10 mouse cellular contexts compared by ENCODE assay signal in the genomic region with DNA sequence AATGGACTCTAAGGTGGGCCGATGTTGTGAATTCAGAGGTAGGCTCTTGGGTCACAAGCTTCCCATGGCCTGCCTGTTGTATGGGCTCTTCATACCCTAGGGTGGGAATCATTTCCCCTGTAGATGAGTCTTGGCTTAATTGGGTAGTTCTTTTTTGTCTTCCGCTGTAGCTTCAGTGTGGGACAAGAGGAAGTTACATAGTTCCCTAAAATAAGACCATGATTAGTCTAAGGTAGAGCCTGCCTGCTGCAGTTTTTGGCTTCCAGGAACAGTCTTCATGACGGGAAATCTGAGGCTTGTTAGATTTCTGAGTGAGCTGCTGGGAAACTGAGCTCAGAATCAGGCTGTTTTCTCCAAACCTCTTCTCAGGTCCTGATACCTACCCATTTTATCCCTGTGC. TPM values are rescaled to one million over a fixed set of nuclear protein-coding genes. Genes with fewer than 3 reads are reported as not detected.
DNase-seq lines count a peak whose midpoint lies in the region; ATAC-seq and TF ChIP-seq lines count a peak whose summit lies in the region.
"Had no signal": no experiment of that assay in that cellular context is flagged by ENCODE, and none has a peak within 500 bp of the region (broad histone marks: within the 10 kb centered on the region; RNA-seq: fewer than 3 reads in every experiment).

No protein-coding gene starts in this region.

- no peak for TF ChIP-seq CTCF in gastrocnemius, adult 2 months (IDR thresholded peaks at IDR 0.05)

- peak overlapping the region; percentile 17; the same call in 1 of the 2 replicates for H3K4me3 ChIP-seq in gastrocnemius, adult 2 months
- peak overlapping the region; percentile 90; the same call in 1 of the 2 replicates for H3K4me3 ChIP-seq in liver, embryonic 11.5 days (ENCODE audit: low read depth, low read length)
- no peak overlapping the region for H3K4me3 ChIP-seq in embryonic facial prominence, embryonic 13.5 days
- no peak overlapping the region for H3K4me3 ChIP-seq in kidney, embryonic 14.5 days (ENCODE audit: low read length)

- 82% methylated on average over 3 of the region's 3 CpGs for WGBS in liver, embryonic 11.5 days
- WGBS in embryonic facial prominence, embryonic 13.5 days: 91% methylated on average over 3 of the region's 3 CpGs
- 92% methylated on average over 3 of the region's 3 CpGs for WGBS in kidney, embryonic 14.5 days

- peak overlapping the region; percentile 89 for H3K9ac ChIP-seq in liver, embryonic 11.5 days (ENCODE audit: low read depth, low read length)
- H3K9ac ChIP-seq in embryonic facial prominence, embryonic 13.5 days: no peak overlapping the region
- no peak overlapping the region; the same call in 1 of the 2 replicates for H3K9ac ChIP-seq in kidney, embryonic 14.5 days (ENCODE audit: low read depth, low read length)

- DNase-seq in gastrocnemius, adult 2 months: no peak
- no peak for DNase-seq in gastrocnemius, adult 18-20 months (ENCODE audit: low spot score)
- no peak for DNase-seq in liver, embryonic 11.5 days (ENCODE audit: low spot score)
- DNase-seq in liver: no peak
- DNase-seq in frontal cortex, adult 2 months (ENCODE audit: extremely low spot score in 1 of 2, low spot score in 1 of 2): no peak
- DNase-seq: B cell, adult 2 months; kidney, adult 18-20 months had no signal

- no peaks in the 10 kb centered on the region for H3K9me3 ChIP-seq in liver, embryonic 11.5 days (ENCODE audit: control insufficient read depth, low read length)
- no peaks in the 10 kb centered on the region for H3K9me3 ChIP-seq in embryonic facial prominence, embryonic 13.5 days
- H3K9me3 ChIP-seq in kidney, embryonic 14.5 days (ENCODE audit: control insufficient read depth, low read length): no peaks in the 10 kb centered on the region

- ATAC-seq in liver, embryonic 11.5 days (replicated peaks; ENCODE audit: low FRiP score): no peak
- ATAC-seq in embryonic facial prominence, embryonic 13.5 days (ENCODE audit: insufficient number of reproducible peaks, insufficient read depth, low FRiP score, low TSS enrichment, low read depth): no peak
- peak; percentile 30 for ATAC-seq in megakaryocyte progenitor cell, adult 5-6 weeks (replicated peaks; ENCODE audit: poor library complexity)
- ATAC-seq in kidney, embryonic 14.5 days (ENCODE audit: low FRiP score, low TSS enrichment): no peak

- no peaks in the 10 kb centered on the region for H3K27me3 ChIP-seq in liver, embryonic 11.5 days (replicated peaks; ENCODE audit: control insufficient read depth, insufficient read depth, low read length)
- H3K27me3 ChIP-seq in embryonic facial prominence, embryonic 13.5 days: no peaks in the 10 kb centered on the region
- no peaks in the 10 kb centered on the region for H3K27me3 ChIP-seq in kidney, embryonic 14.5 days (ENCODE audit: control insufficient read depth, insufficient read depth, low read length)

- peaks cover 15% of the 10 kb centered on the region for H3K4me1 ChIP-seq in liver, embryonic 11.5 days (replicated peaks; ENCODE audit: control insufficient read depth, insufficient read depth, low read length)
- peaks cover 20% of the 10 kb centered on the region for H3K4me1 ChIP-seq in embryonic facial prominence, embryonic 13.5 days
- peaks cover 9% of the 10 kb centered on the region for H3K4me1 ChIP-seq in kidney, embryonic 14.5 days (ENCODE audit: control insufficient read depth, insufficient read depth, low read length)

- peaks cover 29% of the 10 kb centered on the region for H3K36me3 ChIP-seq in liver, embryonic 11.5 days (ENCODE audit: control insufficient read depth, insufficient read depth, low read length)
- peaks cover 55% of the 10 kb centered on the region for H3K36me3 ChIP-seq in embryonic facial prominence, embryonic 13.5 days
- peaks cover 47% of the 10 kb centered on the region for H3K36me3 ChIP-seq in kidney, embryonic 14.5 days (ENCODE audit: control insufficient read depth, insufficient read depth, low read length)

- peak overlapping the region; percentile 31; the same call in 1 of the 2 replicates for H3K27ac ChIP-seq in gastrocnemius, adult 2 months
- H3K27ac ChIP-seq in liver, embryonic 11.5 days (ENCODE audit: low read depth, low read length): peak overlapping the region; percentile 70; the same call in 1 of the 2 replicates
- no peak overlapping the region for H3K27ac ChIP-seq in embryonic facial prominence, embryonic 13.5 days
- no peak overlapping the region for H3K27ac ChIP-seq in kidney, embryonic 14.5 days (ENCODE audit: low read depth, low read length)

- peak overlapping the region; percentile 96 for H3K4me2 ChIP-seq in liver, embryonic 11.5 days
- H3K4me2 ChIP-seq in embryonic facial prominence, embryonic 13.5 days: peak overlapping the region; percentile 95; the same call in 1 of the 2 replicates
- no peak overlapping the region for H3K4me2 ChIP-seq in kidney, embryonic 14.5 days (replicated peaks; ENCODE audit: low read depth, low read length)

- intact Hi-C loops in gastrocnemius, adult 2 months (cut with DNase I): no loop called here

RNA-seq across cellular contexts. Expression of a gene that starts 2.0 kb away (rescaled TPM):
- total RNA-seq in gastrocnemius, adult 2 months (2021): 10 to 100 TPM; 12.1 to 12.5 TPM
- 10 to 100 TPM; 12.0 to 13.0 TPM for total RNA-seq in gastrocnemius, adult 18-20 months (2021)
- 49.0 and 50.6 TPM in 2 replicates for polyA plus RNA-seq in liver, embryonic 11.5 days (2014; fragmentation: Nextera tagmentation; extraction: Ambion mirVana)
- 82.1 and 84.2 TPM in 2 replicates for polyA plus RNA-seq in embryonic facial prominence, embryonic 13.5 days (2015; fragmentation: Nextera tagmentation; extraction: Ambion mirVana)
- 14.7 and 16.1 TPM in 2 replicates for total RNA-seq in megakaryocyte progenitor cell, adult 5-6 weeks (2015)
- 18.0 and 22.6 TPM in 2 replicates for total RNA-seq in megakaryocyte progenitor cell, adult 5-6 weeks (2017)
- polyA plus RNA-seq in frontal cortex, adult 2 months (2012; rRNA removed): 65.2 and 73.7 TPM in 2 replicates
- 69.9 and 79.2 TPM in 2 replicates for polyA plus RNA-seq in kidney, embryonic 14.5 days (2014; fragmentation: Nextera tagmentation; extraction: Ambion mirVana)

RNA-seq across cellular contexts. Expression of a gene that starts 8.9 kb away (rescaled TPM):
- 1 to 10 TPM; 7.9 to 8.6 TPM for total RNA-seq in gastrocnemius, adult 2 months (2021)
- 1 to 10 TPM; 7.8 to 7.9 TPM for total RNA-seq in gastrocnemius, adult 18-20 months (2021)
- polyA plus RNA-seq in liver, embryonic 11.5 days (2014; fragmentation: Nextera tagmentation; extraction: Ambion mirVana): 131 and 133 TPM in 2 replicates
- 60.5 and 64.9 TPM in 2 replicates for polyA plus RNA-seq in embryonic facial prominence, embryonic 13.5 days (2015; fragmentation: Nextera tagmentation; extraction: Ambion mirVana)
- total RNA-seq in megakaryocyte progenitor cell, adult 5-6 weeks (2015): 18.0 and 20.2 TPM in 2 replicates
- 10.3 and 15.0 TPM in 2 replicates for total RNA-seq in megakaryocyte progenitor cell, adult 5-6 weeks (2017)
- polyA plus RNA-seq in frontal cortex, adult 2 months (2012; rRNA removed): 69.4 and 83.5 TPM in 2 replicates
- 43.7 and 58.1 TPM in 2 replicates for polyA plus RNA-seq in kidney, embryonic 14.5 days (2014; fragmentation: Nextera tagmentation; extraction: Ambion mirVana)

RNA-seq across cellular contexts. Expression of a gene that starts 15.7 kb away (rescaled TPM):
- total RNA-seq in gastrocnemius, adult 2 months (2021): 10 to 100 TPM; 15.8 to 18.7 TPM
- 10 to 100 TPM; 15.1 to 19.3 TPM for total RNA-seq in gastrocnemius, adult 18-20 months (2021)
- polyA plus RNA-seq in liver, embryonic 11.5 days (2014; fragmentation: Nextera tagmentation; extraction: Ambion mirVana): 51.0 and 53.1 TPM in 2 replicates
- 116 and 127 TPM in 2 replicates for polyA plus RNA-seq in embryonic facial prominence, embryonic 13.5 days (2015; fragmentation: Nextera tagmentation; extraction: Ambion mirVana)
- total RNA-seq in megakaryocyte progenitor cell, adult 5-6 weeks (2015): 36.0 and 38.2 TPM in 2 replicates
- total RNA-seq in megakaryocyte progenitor cell, adult 5-6 weeks (2017): 18.7 and 24.5 TPM in 2 replicates
- polyA plus RNA-seq in frontal cortex, adult 2 months (2012; rRNA removed): 73.0 and 83.2 TPM in 2 replicates
- 74.4 and 87.9 TPM in 2 replicates for polyA plus RNA-seq in kidney, embryonic 14.5 days (2014; fragmentation: Nextera tagmentation; extraction: Ambion mirVana)

RNA-seq across cellular contexts. Expression of a gene that starts 20.9 kb away (rescaled TPM):
- 1,000 to 10,000 TPM; 1,014 to 1,063 TPM for total RNA-seq in gastrocnemius, adult 2 months (2021)
- total RNA-seq in gastrocnemius, adult 18-20 months (2021): 100 to 1,000 TPM; 804 to 821 TPM
- polyA plus RNA-seq in liver, embryonic 11.5 days (2014; fragmentation: Nextera tagmentation; extraction: Ambion mirVana): 256 and 262 TPM in 2 replicates
- 232 and 248 TPM in 2 replicates for polyA plus RNA-seq in embryonic facial prominence, embryonic 13.5 days (2015; fragmentation: Nextera tagmentation; extraction: Ambion mirVana)
- total RNA-seq in megakaryocyte progenitor cell, adult 5-6 weeks (2015): 255 and 280 TPM in 2 replicates
- 323 and 395 TPM in 2 replicates for total RNA-seq in megakaryocyte progenitor cell, adult 5-6 weeks (2017)
- polyA plus RNA-seq in frontal cortex, adult 2 months (2012; rRNA removed): 212 and 225 TPM in 2 replicates
- 229 and 293 TPM in 2 replicates for polyA plus RNA-seq in kidney, embryonic 14.5 days (2014; fragmentation: Nextera tagmentation; extraction: Ambion mirVana)

RNA-seq across cellular contexts. Expression of a gene that starts 21.9 kb away (rescaled TPM):
- total RNA-seq in gastrocnemius, adult 2 months (2021): under 1 TPM; 0.15 to 0.73 TPM
- total RNA-seq in gastrocnemius, adult 18-20 months (2021): under 1 TPM; 0.48 to 0.90 TPM
- polyA plus RNA-seq in liver, embryonic 11.5 days (2014; fragmentation: Nextera tagmentation; extraction: Ambion mirVana): 1.6 and 2.0 TPM in 2 replicates
- 23.6 and 25.6 TPM in 2 replicates for polyA plus RNA-seq in embryonic facial prominence, embryonic 13.5 days (2015; fragmentation: Nextera tagmentation; extraction: Ambion mirVana)
- total RNA-seq in megakaryocyte progenitor cell, adult 5-6 weeks (2015): not detected in 2 replicates
- total RNA-seq in megakaryocyte progenitor cell, adult 5-6 weeks (2017): not detected in 2 replicates
- 10.2 and 10.9 TPM in 2 replicates for polyA plus RNA-seq in frontal cortex, adult 2 months (2012; rRNA removed)
- 4.1 and 6.9 TPM in 2 replicates for polyA plus RNA-seq in kidney, embryonic 14.5 days (2014; fragmentation: Nextera tagmentation; extraction: Ambion mirVana)

Comparison
In these comparisons a context has a peak if more than half of its experiments do, and no peak if none do; other contexts are left out.
1. H3K27ac ChIP-seq: peak in gastrocnemius, adult 2 months (single experiment) and liver, embryonic 11.5 days (single experiment); none in embryonic facial prominence, embryonic 13.5 days (single experiment) and kidney, embryonic 14.5 days (single experiment).
2. H3K4me3 ChIP-seq: peak in gastrocnemius, adult 2 months (single experiment) and liver, embryonic 11.5 days (single experiment); none in embryonic facial prominence, embryonic 13.5 days (single experiment) and kidney, embryonic 14.5 days (single experiment).